Mouse (Mus musculus): ENCODE data around the gene Slc25a5.
A peak's percentile ranks its signal among the peaks of the same experiment; 100 is the strongest.

The Slc25a5 gene

DNA sequence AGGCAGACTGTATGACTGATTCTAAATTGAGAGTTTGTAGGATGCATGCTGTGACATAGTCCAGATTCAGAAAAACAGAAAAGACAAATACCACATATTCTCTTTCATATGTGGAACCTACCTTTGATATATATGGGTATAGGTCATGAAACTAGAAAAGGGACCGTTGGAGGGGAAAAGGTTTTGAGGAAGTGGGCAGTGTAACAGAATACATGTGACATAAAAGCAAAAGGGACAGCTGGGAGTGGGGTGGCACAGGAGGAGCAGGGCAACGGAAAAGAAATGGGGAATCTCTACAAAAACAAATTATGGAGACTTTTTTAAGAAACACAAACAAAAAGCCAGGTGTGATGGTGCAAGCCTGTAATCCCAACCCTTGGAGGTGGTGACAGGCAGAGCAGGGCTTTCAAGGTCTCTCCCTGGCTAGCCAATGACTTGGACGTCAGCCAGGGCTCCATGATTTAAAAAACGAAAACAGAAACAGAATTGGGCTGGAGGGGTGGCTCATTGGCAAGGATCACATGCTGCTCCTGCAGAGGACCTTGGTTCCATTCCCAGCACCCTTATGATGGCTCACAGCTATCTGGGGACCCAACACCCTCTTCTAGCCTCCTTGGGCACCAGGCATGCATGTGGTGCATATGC lies 48.0 kb downstream of the Slc25a5 start:
- DNase-seq = peak in 1 of 2 experiments; percentile 11

DNA sequence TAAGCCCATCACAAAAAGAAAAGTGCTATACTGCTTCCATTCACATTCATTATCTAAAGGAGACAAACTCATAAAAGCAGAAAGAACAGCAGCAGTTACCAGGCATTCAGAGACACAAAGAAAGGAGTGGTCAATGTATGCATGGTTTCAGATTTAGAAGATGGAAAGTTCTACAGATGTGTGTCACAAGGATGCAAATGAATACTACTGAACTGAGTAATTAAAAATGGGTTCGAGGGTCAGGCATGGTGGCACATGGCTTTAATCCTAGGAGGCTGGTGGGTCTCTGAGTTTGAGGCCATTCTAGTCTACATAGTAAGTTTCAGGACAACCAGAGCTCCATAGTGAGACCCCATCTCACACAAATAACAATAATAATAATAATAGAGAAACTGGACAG lies 51.7 kb downstream of the Slc25a5 start:
- no peak for DNase-seq

Data from B cell, adult 2 months (primary cell).